Mouse (Mus musculus) heart, adult 2 months (tissue): Measurements from ENCODE around the gene Tff2. TPM values are rescaled to one million over a fixed set of nuclear protein-coding genes. Genes with fewer than 3 reads are reported as not detected.

Source experiments
- DNase-seq, 2 experiments: peaks; one replicate each; pipeline ENCODE4 v3.0.0; 2021
- H3K27ac ChIP-seq: fragments of 200-600 bp; 2 replicates; pipeline ENCODE4 v1.8.1; 2022
- H3K27me3 ChIP-seq: fragments of 200-500 bp; 2 replicates; pipeline ENCODE4 v1.6.1; 2012; ENCODE audit warnings: mild to moderate bottlenecking, low read length, inconsistent platforms, mixed read lengths; ENCODE audit not compliant: control insufficient read depth, insufficient read depth
- H3K36me3 ChIP-seq: fragments of 200-500 bp; 2 replicates; pipeline ENCODE4 v1.6.1; 2012; ENCODE audit warnings: low read length, inconsistent platforms; ENCODE audit not compliant: control insufficient read depth, insufficient read depth
- H3K4me1 ChIP-seq: fragments of 200-500 bp; 2 replicates; pipeline ENCODE4 v1.6.1; 2011; ENCODE audit warnings: low read length; ENCODE audit not compliant: control insufficient read depth, insufficient read depth
- H3K4me3 ChIP-seq: fragments of 200-600 bp; 2 replicates; pipeline ENCODE4 v1.8.1; 2022
- H3K79me2 ChIP-seq: fragments of 200-500 bp; replicated peaks from 2 replicates; pipeline ENCODE4 v1.6.1; 2012; ENCODE audit warnings: mild to moderate bottlenecking, inconsistent platforms, low read length, moderate library complexity, mixed read lengths; ENCODE audit not compliant: control insufficient read depth, insufficient read depth
- H3K9ac ChIP-seq: fragments of 200-500 bp; 2 replicates; pipeline ENCODE4 v1.6.1; 2012; ENCODE audit warnings: low read depth, mild to moderate bottlenecking, control low read depth, inconsistent platforms, low read length, mixed read lengths
- CTCF ChIP-seq: fragments of 200-600 bp; IDR thresholded peaks from 2 replicates; pipeline ENCODE4 v1.8.1; 2022; ENCODE audit warnings: antibody characterized with exemption, mild to moderate bottlenecking, moderate library complexity
- EP300 ChIP-seq: fragments of 200-500 bp; IDR thresholded peaks from 2 replicates; pipeline ENCODE4 v1.6.1; 2011; ENCODE audit warnings: low read depth, low read length, control low read depth; ENCODE audit not compliant: insufficient read depth
- POLR2A ChIP-seq: fragments of 200-500 bp; IDR thresholded peaks from 2 replicates; pipeline ENCODE4 v1.6.1; 2011; ENCODE audit warnings: mild to moderate bottlenecking, low read depth, low read length, control low read depth; ENCODE audit not compliant: insufficient read depth
- WGBS: fragments of 180-500 bp; shearing (Covaris S2); methylation state at CpG from one replicate; pipeline ENCODE4 v1.1.7; 2018; 5-methylcytosine and 5-hydroxymethylcytosine counted together
- intact Hi-C: fragments of 180-260 bp; cut with DNase I; formaldehyde crosslinking; loops from one replicate; pipeline ENCODE4 v1.15.1; 2025
- polyA plus RNA-seq: library from polyadenylated mRNA; depleted of rRNA; stranded (reverse); fragments of >200 nt; gene quantifications from 2 replicates; pipeline ENCODE4 v1.2.3, GENCODE M21; 2012
- total RNA-seq, 2 experiments: library from RNA; stranded (reverse); gene quantifications; 2 replicates each; pipeline ENCODE4 v1.2.3; 2021

Tff2 gene
- total and polyA plus RNA-seq, 3 experiments = 2.4 TPM; not detected in 2

DNA sequence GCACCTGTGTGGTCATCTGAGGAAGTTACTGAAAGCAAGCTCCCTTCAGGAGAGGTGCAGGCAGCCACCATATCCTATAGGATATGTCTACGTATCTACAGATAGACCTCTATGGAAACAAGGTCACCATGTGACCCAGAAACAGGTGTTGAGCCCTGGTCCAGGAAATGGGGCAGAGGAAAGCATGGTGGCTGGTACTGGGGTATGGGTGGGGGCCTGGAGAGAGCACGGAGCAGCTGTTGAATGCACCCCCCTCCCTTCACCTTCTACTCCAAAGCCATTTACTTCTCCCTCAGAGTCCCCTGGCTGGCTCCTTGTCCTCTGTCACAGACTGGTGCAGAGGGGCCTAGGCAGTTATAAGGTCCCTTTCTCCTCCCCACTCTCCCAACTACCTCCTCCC lies 19.7 kb upstream of the Tff2 start:
- Histone ChIP-seq H3K27ac (no peak overlapping the region), H3K4me1 (no peaks in the 10 kb centered on the region), H3K79me2 (no peaks in the 10 kb centered on the region), H3K4me3 (no peak overlapping the region), H3K9ac (no peak overlapping the region), H3K27me3 (no peaks in the 10 kb centered on the region), H3K36me3 (no peaks in the 10 kb centered on the region)
- no peak for DNase-seq
- no peak for TF ChIP-seq EP300
- TF ChIP-seq CTCF = no peak
- no peak for TF ChIP-seq POLR2A
- 79% methylated on average over 2 of the region's 2 CpGs for WGBS
- intact Hi-C loops = no loop called here

DNA sequence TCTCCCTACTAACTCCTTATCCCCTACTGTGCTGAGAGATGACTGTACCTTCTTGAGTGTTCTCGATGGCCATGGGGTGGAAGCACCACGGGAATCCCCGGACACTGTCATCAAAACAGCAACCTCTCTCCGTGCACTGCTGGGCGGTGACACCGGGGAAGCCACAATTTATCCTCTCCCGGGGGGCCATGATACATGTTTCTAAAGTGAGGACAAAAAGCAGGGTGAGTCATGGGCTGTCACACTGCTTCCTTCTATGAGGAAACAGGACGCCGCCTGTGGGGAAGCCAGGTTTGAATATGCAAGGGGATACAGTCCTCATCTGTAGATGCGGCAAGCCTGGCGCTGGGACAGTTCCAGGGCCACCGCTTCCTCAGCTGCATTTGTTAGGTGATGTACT lies 18.5 kb upstream of the Tff2 start:
- intact Hi-C loops = no loop called here
- Histone ChIP-seq H3K79me2 (no peaks in the 10 kb centered on the region), H3K4me1 (no peaks in the 10 kb centered on the region), H3K27ac (no peak overlapping the region), H3K4me3 (no peak overlapping the region), H3K36me3 (no peaks in the 10 kb centered on the region), H3K9ac (no peak overlapping the region), H3K27me3 (no peaks in the 10 kb centered on the region)
- 40% methylated on average over 12 of the region's 12 CpGs for WGBS
- TF ChIP-seq EP300 = no peak
- no peak for TF ChIP-seq POLR2A
- no peak for TF ChIP-seq CTCF
- DNase-seq = no peak

DNA sequence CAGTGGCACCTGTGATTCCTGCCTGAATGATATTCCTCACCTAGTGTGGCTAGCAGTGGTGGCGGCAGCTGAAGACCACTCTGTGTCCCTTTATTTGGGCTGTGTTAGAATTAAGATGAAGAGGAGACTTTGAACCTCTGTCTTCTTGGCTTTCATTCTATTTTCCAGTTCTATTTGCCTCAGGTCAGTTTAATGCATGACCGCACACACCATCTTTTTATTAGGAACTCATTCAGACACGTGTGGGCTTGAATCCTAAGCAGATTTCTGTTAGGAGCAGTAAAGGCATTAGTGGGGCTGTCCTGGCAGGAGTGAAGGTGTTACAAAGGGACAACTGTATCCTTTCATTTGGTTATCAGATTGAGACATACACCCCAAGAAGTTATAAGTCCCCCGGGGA lies 16.2 kb upstream of the Tff2 start:
- Histone ChIP-seq H3K9ac (no peak overlapping the region), H3K27ac (no peak overlapping the region), H3K4me3 (no peak overlapping the region), H3K36me3 (no peaks in the 10 kb centered on the region), H3K4me1 (no peaks in the 10 kb centered on the region), H3K27me3 (no peaks in the 10 kb centered on the region), H3K79me2 (no peaks in the 10 kb centered on the region)
- intact Hi-C loops = no loop called here
- DNase-seq = no peak
- 80% methylated on average over 4 of the region's 4 CpGs for WGBS
- no peak for TF ChIP-seq EP300
- TF ChIP-seq CTCF = no peak
- TF ChIP-seq POLR2A = no peak

DNA sequence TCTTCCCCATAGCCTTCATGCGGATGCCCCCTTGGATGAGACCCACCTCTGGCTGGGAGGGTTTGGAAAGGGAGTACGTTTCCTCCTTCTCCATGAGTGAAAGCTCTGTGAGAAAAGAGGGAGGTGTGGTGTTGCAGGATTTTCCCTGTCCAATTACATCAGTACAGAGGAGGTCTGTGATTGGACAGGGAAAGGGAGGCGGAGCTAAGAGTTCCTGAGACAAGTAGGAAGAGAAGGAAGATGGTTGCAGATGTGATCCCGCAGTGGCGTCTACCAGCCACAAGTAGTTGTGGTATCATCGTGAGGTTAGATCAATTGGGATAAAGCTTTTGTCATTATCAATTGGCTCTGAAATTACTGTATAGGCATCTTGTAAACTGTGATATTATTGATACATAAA lies 13.8 kb upstream of the Tff2 start:
- WGBS = 74% methylated on average over 6 of the region's 6 CpGs
- Histone ChIP-seq H3K27ac (no peak overlapping the region), H3K27me3 (no peaks in the 10 kb centered on the region), H3K36me3 (no peaks in the 10 kb centered on the region), H3K4me3 (no peak overlapping the region), H3K9ac (no peak overlapping the region), H3K79me2 (no peaks in the 10 kb centered on the region), H3K4me1 (no peaks in the 10 kb centered on the region; the same call in 1 of the 2 replicates)
- no peak for DNase-seq
- TF ChIP-seq EP300 (no peak), POLR2A (no peak), CTCF (no peak)
- intact Hi-C loops = no loop called here

DNA sequence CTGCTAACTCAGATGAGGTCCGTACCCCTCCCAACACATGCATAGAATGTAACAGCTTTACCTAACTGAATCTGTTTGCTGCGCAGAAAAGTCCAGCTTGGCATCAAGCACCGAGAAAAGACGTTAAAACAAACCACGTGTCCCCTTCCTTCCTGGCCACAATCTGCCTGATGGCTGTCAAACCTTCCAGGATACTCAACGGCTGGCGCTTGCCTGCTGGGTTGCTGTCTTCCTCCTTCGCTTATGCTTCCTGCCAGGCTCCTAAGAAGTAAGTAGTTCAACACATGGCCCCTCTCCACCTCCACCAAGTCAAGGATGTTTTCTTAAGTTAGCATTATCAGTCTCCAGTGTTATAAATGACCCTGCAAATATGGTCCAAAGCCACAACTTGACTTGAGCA lies 9.7 kb upstream of the Tff2 start:
- Histone ChIP-seq H3K27ac (no peak overlapping the region), H3K4me1 (no peaks in the 10 kb centered on the region; the same call in 1 of the 2 replicates), H3K27me3 (no peaks in the 10 kb centered on the region), H3K79me2 (no peaks in the 10 kb centered on the region), H3K36me3 (no peaks in the 10 kb centered on the region), H3K9ac (no peak overlapping the region), H3K4me3 (no peak overlapping the region)
- DNase-seq = no peak
- 27% methylated on average over 8 of the region's 8 CpGs for WGBS
- intact Hi-C loops = no loop called here
- TF ChIP-seq EP300 (no peak), CTCF (no peak), POLR2A (no peak)

DNA sequence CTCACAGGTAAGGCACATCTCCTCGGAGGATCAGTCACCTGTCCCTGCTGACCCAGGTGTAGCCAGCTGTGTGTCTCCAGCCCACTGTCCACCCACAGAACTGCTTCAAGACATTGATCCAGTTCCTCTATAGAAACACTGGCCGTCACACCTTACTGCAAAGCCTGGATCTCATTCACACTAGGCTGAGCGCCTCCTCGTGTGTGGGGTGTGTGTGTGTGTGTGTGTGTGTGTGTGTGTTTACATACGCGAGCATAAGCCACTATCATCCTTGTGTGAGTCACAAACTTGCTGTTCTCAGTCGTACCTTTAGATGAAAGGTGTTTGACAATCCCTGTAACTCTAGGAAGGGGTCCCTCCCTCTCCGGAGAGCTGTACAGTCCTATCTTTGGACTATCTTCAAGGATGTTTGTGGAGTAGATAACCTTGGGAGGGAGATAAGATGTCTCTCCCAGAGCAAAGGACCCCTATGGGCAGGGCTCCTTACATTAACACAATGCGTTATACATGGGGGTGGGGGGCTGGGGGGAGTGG lies 9.0 kb upstream of the Tff2 start:
- Histone ChIP-seq H3K4me1 (no peaks in the 10 kb centered on the region; the same call in 1 of the 2 replicates), H3K36me3 (no peaks in the 10 kb centered on the region), H3K79me2 (no peaks in the 10 kb centered on the region), H3K4me3 (no peak overlapping the region), H3K9ac (no peak overlapping the region), H3K27ac (no peak overlapping the region), H3K27me3 (no peaks in the 10 kb centered on the region)
- DNase-seq = no peak
- TF ChIP-seq CTCF (no peak), POLR2A (no peak), EP300 (no peak)
- WGBS = 70% methylated on average over 9 of the region's 9 CpGs
- intact Hi-C loops = no loop called here
